Comparison of ENCODE assay signal across 22 mouse cellular contexts in genomic region chr2:125298841-125299240, GRCm38 (mm10).
"Had no signal": no experiment of that assay in that cellular context is flagged by ENCODE, and none has a peak within 500 bp of the region (broad histone marks: within the 10 kb centered on the region; RNA-seq: fewer than 3 reads in every experiment).

No protein-coding gene starts in this region.

- H3K9me3 ChIP-seq: heart, embryonic 13.5 days; heart, embryonic 15.5 days; hindbrain, embryonic 13.5 days; hindbrain, embryonic 15.5 days; limb, embryonic 10.5 days; limb, embryonic 12.5 days had no signal

- H3K27ac ChIP-seq: heart, adult 2 months; heart, embryonic 13.5 days; heart, embryonic 15.5 days; hindbrain, embryonic 13.5 days; hindbrain, embryonic 15.5 days; hindbrain, postnatal 0 days; layer of hippocampus, adult 2 months; left cerebral cortex, adult 2 months; limb, embryonic 10.5 days; limb, embryonic 12.5 days had no signal

- H3K27me3 ChIP-seq: heart, embryonic 13.5 days; heart, embryonic 15.5 days; hindbrain, embryonic 13.5 days; hindbrain, embryonic 15.5 days; limb, embryonic 12.5 days had no signal

- H3K4me2 ChIP-seq: heart, embryonic 11.5 days; heart, embryonic 13.5 days; heart, embryonic 15.5 days; hindbrain, embryonic 13.5 days; hindbrain, embryonic 15.5 days; limb, embryonic 12.5 days had no signal

- ATAC-seq: forebrain, postnatal 0 days; hindbrain, postnatal 0 days; intestine, embryonic 16.5 days had no signal

- H3K4me3 ChIP-seq: heart, adult 2 months; heart, embryonic 13.5 days; heart, embryonic 15.5 days; hindbrain, embryonic 13.5 days; hindbrain, embryonic 15.5 days; layer of hippocampus, adult 2 months; left cerebral cortex, adult 2 months; limb, embryonic 10.5 days; limb, embryonic 12.5 days had no signal

- DNase-seq: forebrain, postnatal 0 days; gastrocnemius, postnatal 14 days; gastrocnemius, postnatal 36 days; heart, adult 11 months; heart, adult 2 months; heart, postnatal 14 days; heart, postnatal 36 days; kidney, adult 11 months; kidney, postnatal 10 days; kidney, postnatal 25 days; kidney, postnatal 4 days had no signal

- H3K9ac ChIP-seq: forebrain, postnatal 0 days; heart, embryonic 13.5 days; heart, embryonic 15.5 days; hindbrain, embryonic 13.5 days; hindbrain, embryonic 15.5 days; limb, embryonic 12.5 days had no signal

- H3K4me1 ChIP-seq: heart, embryonic 13.5 days; heart, embryonic 15.5 days; hindbrain, embryonic 13.5 days; hindbrain, embryonic 15.5 days had no signal
